Mouse (Mus musculus) adipocyte (in vitro differentiated cells): ENCODE measurements around the gene 1700028J19Rik.
"Not testable (repeated sequence)": the region's sequence is repeated elsewhere in the genome, so short reads cannot be mapped to it uniquely, and the experiment has no call there.

Experiments
- DNase-seq: peaks from one replicate; pipeline ENCODE4 v3.0.0-alpha.2; 2016; ENCODE audit warnings: low spot score

1700028J19Rik gene

DNA sequence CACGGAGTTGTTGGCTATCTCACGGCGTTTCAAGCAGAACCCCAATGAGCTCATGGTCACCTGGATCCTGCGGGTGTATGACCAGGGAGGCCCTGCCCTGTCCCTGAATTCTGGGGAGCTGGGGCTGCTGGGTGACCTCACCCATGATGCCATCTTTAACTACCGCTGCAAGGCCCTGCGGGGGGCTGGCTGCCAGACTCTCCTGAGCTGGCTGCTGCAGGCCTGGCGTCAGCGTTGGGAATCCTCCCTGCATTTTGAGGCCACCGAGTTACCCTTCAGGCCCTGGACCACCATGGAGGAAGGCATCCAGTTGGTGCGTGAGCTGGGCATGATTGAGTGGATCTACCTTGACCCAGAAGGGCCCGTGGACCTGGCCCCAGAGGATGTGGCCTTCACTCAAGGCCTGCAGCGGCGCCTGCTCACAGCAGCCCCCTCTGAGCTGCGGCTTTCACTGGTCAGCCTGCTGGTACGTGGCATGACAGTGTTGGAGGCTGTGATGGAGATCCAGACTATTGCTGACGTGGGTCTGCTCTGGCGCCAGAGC is 4.3 kb upstream of the 1700028J19Rik start:
- DNase-seq, result not testable (repeated sequence)

DNA sequence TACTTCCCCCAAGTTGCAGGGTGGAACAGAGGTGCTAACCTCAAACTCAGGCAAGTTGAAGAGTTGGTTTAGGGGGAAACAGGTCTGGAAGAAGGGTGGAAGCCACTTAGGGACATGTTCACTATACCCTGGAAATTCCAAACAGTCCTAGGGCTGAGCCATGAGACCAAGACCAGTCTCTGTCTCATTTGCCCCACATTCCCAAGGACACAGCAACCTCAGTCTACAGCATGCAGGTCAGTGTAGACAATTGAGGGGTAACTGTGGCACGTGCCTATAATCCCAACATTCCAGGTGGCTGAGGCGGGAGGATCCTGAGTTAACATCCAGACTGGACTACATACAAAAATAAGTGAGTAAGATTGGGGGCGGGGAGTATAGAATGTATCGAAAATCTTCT is 2.8 kb upstream of the 1700028J19Rik start:
- DNase-seq, result no peak

DNA sequence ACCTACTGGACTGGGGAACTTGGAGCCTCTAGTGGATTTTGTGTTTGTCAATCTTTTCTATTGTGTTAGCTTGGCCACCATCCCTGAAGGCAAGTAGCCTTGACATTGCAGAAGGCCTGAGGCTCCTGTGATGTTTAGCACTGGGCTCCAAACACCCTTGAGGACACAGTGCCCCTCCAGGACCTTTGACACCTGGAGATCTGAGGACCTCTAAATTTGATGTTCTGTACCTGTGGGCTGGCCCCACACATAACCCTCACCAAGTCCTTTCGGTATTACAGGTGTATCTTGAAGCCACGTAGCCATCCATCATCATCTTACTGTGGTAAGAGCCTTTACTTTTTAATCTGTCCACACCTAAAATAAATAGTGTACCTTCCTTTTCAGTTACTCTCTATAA is 1.5 kb upstream of the 1700028J19Rik start:
- DNase-seq, result no peak

DNA sequence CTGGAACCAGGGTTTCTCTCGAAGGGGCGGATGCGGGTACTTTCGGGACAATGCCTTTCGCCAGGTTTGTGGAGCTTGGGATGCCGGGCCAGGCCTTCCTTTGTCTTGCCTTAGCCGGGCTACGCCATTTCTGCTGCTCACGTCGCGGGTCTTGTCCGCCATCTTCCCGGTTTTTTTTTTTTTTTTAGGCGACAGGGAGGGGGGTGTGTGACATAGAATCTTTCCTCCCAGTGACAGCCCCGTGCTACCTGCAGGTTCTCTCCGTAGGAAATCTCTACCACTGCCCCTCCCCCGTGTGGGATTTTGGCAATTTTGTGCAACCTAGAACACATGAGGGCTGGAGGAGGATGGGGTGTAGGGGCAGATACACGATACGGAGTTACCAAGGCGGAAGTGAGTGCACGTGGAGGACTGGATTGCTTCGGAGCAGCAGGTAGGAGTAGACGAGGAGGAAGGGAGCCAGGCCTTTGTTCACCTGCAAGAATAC is 532 bp upstream of the 1700028J19Rik start:
- peak; percentile 34 for DNase-seq

DNA sequence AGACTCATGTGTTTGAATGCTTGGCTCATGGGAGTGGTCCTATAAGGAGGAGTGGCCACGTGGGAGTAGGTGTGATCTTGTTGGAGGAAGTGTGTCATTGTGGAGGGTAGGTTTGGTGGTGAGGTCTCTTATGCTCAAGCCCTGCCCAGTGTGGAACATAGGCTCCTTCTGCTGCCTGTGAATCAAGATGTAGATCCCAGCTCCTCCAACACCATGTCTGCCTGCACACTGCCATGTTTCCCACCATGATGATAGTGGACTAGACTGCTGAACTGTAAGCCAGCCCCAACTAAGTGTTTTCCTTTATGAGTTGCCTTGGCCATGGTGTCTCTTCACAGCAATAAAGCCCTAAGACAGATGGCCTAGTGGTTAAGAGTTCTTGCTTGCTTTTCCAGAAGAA is 2.4 kb downstream of the 1700028J19Rik start:
- no peak for DNase-seq

DNA sequence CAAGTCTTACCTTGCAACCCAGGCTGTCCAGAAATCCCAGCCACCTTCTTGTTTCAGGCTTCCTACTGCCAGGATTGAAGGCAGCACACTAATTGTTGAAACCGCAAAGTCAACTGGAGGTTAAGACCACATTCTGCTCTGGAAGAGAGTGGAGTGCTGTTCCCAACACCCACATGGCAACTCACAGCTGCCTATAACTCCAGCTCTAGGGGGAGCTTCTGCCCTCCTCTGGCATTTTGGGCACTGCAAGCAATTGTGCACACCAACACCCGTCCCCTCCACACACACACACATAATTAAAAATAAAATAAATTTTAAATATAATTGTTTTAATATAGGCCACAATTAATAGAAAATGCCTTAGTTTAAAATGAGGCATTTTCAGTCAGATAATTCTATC is 5.3 kb downstream of the 1700028J19Rik start:
- no peak for DNase-seq

DNA sequence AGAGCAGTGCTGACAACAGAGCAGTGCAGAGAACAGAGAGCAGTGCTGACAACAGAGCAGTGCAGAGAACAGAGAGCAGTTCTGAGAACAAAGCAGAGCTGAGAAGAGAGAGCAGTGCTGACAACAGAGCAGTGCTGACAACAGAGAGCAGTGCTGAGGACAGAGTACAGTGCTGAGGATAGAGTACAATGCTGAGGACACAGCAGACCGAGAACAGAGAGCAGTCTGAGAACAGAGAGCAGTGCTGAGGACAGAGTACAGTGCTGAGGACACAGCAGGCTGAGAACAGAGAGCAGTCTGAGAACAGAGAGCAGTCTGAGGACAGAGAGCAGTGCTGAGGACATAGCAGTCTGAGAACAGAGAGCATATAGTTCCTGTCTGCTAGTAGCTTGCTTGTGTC is 5.8 kb downstream of the 1700028J19Rik start:
- no peak for DNase-seq

DNA sequence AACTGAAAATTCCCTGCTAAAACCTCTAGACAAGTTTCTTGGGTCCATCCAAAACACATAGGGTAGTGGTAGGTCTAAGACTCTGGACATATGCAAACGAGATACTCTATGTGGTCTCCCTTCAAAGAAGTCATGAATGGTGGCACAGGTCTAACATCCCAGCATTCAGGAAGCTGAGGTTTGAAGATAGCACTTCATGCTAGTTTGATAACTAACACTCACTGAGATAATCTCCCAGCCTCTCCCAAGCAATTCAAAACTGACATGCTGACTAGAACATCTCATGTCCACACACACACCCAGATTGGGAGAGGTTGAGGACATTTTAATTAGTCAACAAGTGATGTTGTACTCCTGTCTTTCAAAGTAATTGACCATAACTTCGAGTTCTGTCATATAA is 6.6 kb downstream of the 1700028J19Rik start:
- no peak for DNase-seq

DNA sequence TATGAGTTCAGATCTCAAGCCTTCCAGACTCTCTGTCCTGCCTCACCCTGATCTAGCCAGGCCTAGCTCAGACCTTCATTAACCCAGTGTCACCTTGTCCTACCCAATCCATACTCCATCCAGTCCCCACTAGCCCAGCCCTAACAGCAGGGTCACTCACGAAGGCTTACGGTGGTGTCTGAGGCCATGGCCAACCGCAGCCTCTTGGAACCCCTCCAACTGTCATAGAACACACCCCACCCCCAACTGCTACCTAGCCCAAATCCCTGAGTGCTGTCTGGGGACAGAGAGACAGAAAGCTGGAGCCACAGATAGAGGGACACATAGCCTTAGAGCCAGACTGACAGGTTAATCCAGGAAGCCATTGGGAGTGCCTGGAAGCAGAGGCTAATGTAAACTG is 10.6 kb downstream of the 1700028J19Rik start, which contains the start of gene Gm36864:
TSS of gene Gm36864 (plus strand) at position 269 of the 400 bp plus-strand sequence.
- DNase-seq, result no peak

DNA sequence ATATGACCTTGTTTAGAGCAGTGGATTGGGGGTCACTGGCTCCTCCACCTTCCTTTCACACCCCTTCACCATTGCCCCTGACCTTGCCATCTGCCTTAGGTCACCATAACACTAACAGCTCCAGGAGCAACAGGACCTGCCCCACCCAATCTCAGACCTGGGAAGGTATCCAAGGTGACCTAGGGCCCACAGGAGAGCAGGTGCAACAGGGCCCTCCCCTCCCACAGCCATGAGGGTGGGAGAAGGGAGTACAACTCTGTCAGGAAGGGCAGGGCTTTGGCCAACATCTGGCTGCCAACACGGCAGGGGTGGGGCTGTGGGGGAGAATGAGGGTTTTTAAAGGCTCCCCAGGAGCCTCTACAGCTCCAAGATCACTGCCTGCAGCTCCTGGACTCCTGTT is 21.4 kb downstream of the 1700028J19Rik start, which contains the start of gene Klk1:
TSS of gene Klk1 (plus strand) at position 285 of the 400 bp plus-strand sequence.
- DNase-seq, result no peak

DNA sequence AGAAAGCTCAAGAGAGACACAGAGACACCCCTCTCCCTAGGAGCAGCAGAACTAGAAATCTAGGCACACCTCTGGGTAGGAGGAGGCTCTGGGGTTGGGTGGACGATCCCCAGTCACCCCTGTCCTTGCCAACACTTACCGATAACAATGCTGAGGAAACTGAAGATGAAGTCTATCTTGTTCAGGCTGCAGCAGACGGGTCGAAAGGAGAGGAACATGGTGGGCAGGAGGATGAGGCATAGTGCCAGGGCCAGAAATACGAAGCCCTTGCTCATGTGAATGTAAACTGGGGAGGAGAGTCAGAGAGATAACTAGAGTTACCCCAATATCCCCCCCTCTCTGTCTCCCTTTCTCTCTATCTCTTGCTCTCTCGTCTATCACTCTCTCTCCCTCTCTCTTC is 24.2 kb downstream of the 1700028J19Rik start:
- DNase-seq, result not testable (repeated sequence)

DNA sequence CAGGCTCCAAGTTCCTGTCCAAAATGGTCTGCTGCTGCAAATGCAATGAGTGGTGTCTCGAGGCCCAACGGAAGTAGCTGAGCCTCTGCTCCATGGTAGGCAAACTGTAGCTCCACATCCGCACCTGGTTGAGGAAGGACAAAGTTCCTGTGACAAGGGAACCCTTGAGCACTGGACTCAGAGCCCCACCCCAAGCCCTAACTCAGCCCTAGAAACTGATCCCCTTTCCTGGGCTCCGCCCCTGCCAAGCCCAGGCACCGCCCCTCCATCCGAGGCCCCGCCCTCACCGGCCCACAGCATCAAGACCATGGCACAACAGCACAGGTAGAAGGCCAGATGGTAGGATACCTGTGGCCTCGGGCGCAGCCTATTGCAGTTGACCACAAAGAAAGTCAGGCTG is 24.9 kb downstream of the 1700028J19Rik start:
- DNase-seq, result not testable (repeated sequence)

DNA sequence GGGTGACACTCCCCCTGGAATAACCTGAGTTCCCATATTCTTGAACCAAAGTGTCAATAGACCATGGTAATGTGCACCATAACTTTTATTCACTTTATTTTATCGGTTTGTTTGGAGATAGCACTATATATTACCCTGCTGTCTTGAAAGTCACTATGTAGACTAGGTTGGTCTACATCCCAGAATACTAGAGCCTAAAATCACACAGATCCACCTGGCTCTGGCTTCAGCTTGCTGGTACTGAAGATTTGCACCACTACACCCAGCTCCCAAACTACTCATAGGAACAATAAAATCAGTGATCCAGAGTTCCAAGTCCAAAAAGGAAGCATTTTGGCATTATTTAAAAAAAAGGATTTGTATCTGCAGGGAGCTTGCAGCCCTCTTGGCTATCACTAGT is 30.9 kb downstream of the 1700028J19Rik start, which contains the start of gene Klk1b5:
TSS of gene Klk1b5 (plus strand) at position 301 of the 400 bp plus-strand sequence.
- no peak for DNase-seq

DNA sequence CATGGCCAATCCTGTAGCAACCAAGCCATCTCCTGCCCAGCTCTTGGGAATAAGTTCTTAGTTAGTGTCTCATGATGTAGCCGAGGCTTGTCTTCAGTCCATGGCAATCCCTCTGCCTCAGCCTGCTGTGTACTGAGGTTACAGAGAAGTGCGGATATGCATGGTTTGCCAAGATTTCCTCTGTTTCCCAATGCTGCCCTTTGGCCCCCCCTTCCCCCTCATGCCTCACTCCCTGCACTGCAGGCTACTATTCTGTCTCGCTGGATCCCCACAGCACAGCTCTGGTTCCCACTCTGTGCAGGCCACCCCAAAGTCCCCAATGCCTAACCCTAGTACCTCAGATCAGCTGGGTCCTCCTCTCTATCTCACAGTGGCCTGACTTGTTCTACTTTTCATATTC is 38.2 kb downstream of the 1700028J19Rik start:
- no peak for DNase-seq

DNA sequence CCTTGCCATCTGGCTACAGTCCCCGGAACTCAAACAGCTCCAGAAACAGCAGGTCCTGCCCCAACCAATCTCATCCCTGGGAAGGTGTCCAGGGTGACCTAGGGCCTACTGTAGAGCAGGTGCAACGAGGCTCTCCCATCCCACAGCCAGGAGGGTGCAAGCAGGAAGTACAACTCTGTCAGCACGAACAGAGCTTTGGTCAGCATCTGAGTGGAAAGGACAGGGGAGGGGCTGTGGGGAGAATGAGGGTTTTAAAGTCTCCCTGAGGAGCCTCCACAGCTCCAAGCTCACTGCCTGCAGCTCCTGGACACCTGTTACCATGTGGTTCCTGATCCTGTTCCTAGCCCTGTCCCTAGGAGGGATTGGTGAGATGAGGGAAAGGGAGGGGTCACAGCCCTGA is 39.4 kb downstream of the 1700028J19Rik start, which contains the start of gene Klk1b4:
TSS of gene Klk1b4 (plus strand) at position 301 of the 400 bp plus-strand sequence.
- not testable (repeated sequence) for DNase-seq

DNA sequence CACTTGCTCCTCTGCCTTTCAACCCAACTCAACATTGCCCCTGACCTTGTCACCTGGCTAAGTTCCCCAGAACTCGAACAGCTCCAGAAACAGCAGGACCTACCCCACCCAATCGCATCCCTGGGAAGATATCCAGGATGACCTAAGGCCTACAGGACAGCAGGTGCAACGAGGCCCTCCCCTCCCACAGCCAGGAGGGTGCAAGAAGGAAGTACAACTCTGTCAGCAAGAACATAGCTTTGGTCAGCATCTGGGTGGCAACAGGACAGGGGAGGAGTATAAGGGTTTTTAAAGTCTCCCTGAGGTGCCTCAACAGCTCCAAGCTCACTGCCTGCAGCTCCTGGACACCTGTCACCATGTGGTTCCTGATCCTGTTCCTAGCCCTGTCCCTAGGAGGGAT is 48.6 kb downstream of the 1700028J19Rik start, which contains the start of gene Klk1b3:
TSS of gene Klk1b3 (plus strand) at position 301 of the 400 bp plus-strand sequence.
- DNase-seq, result no peak

DNA sequence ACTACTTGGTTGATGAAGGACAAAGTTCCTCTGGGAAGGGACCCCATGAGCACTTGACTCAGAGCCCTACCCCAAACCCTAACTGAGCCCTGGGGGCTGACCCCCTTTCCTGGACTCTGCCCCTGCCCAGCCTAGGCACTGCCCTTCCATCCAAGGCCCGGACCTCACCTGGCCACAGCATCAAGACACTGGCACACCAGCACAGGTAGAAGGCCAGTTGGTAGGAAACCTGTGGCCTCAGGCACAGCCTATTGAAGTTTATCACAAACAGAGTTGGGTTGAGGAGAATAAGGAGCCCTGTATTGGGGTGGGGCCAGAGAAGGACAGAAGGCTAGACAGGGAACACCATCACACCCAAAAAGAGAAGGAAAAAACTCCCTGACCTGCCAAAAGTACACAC is 53.0 kb downstream of the 1700028J19Rik start:
- not testable (repeated sequence) for DNase-seq

DNA sequence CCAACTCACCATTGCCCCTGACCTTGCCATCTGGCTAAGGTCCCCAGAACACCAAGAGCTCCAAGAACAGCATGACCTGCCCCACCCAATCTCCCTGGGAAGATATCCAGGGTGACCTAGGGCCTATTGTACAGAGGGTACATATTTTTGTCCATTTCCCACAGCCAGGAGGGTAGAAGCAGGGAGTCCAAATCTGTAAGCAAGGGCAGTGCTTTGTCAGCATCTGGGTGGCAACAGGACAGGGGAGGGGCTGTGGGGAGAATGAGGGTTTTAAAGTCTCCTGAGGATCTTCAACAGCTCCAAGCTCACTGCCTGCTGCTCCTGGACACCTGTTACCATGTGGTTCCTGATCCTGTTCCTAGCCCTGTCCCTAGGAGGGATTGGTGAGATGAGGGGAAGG is 58.6 kb downstream of the 1700028J19Rik start, which contains the start of gene Klk1b24:
TSS of gene Klk1b24 (plus strand) at position 301 of the 400 bp plus-strand sequence.
- DNase-seq, result not testable (repeated sequence)

DNA sequence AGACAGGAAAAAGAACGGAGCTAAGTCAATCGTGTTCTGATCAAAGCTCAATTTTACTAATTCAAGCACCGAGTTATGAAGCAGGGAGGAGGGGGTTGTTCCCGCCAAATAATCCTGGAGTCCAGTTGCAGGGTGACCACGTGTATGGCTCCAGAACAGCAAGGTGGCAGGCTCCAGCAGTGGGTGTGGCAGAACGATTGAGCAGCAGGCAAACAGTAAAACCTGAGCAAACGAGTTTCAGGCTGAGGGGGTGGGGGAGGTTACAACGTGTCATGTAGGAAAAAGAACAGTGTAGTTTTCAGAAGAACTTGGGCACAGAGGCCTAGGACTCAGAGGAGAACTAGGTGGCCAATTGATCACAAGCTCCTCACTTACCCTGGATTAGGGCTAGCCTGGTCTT is 60.0 kb downstream of the 1700028J19Rik start:
- not testable (repeated sequence) for DNase-seq
